Mouse (Mus musculus) layer of hippocampus, adult 18-20 months (tissue): Measurements from ENCODE around the gene Plcb1. TPM values are rescaled to one million over a fixed set of nuclear protein-coding genes. Genes with fewer than 3 reads are reported as not detected.

Experiments
- DNase-seq, 2 experiments: peaks; one replicate each; pipeline ENCODE4 v3.0.0; 2022; ENCODE audit warnings: low spot score in 2 of 2
- total RNA-seq, 2 experiments: library from RNA; stranded (reverse); gene quantifications; 2 replicates each; pipeline ENCODE4 v1.2.3; 2021

The Plcb1 gene
- total RNA-seq, 2 experiments from 2014 or later = 132 to 143 TPM

DNA sequence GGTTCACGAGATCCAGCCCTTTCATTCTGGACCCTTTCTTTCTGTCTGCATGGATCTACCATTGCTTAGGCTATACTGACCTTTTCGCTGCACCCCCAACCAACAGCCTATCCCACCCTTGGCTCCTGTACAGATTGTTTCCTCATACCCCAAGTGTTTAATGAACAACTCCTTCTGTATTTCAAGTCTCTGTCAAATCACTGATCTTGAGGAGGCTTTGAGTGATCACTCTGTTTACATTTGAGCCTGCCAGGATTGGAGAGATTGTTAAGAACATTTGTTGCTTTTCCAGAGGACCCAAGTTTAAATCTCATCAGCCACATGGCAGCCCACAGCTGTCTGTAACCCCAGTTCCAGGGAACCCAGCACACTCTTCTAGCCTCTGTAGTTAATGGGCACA is 612.1 kb downstream of the Plcb1 start:
- DNase-seq = no peak

DNA sequence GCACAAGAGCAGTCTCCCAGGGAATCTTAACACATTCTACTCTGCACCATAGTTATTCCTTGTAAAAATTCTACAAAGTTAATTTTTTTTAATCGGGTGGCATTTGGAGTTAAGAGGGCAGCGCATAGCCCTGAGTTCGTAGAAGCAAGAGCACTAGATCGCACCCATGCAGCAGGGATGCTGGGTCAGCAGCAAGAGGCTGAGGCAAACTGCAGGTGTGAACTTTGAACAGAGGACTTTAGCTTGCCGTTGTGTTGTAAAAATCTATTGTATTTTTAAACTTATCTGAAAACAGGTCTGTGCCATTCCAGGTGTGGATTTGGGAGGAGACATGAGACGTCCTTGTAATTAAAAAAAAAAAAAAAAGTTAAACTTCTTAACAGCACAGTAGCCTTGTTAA is 613.9 kb downstream of the Plcb1 start:
- no peak for DNase-seq

DNA sequence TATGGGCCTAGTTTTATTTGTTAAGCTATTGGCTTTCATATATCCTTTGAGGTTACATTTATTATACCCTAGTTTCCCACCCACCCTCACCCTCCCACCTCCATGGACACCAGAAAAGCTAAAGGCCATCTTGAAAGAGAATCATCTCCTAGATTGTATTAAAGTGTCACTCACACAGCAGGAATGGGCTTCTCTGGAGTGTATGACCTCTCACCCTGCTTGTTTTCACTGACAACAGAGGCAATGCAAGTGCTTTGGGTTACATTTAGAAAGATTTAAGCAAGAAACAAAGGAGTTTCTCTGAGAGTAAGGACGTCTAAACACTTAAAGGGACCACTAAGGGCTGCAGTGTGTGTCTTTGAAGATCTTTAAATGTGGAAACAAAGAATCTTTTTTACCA is 617.0 kb downstream of the Plcb1 start:
- DNase-seq = no peak

DNA sequence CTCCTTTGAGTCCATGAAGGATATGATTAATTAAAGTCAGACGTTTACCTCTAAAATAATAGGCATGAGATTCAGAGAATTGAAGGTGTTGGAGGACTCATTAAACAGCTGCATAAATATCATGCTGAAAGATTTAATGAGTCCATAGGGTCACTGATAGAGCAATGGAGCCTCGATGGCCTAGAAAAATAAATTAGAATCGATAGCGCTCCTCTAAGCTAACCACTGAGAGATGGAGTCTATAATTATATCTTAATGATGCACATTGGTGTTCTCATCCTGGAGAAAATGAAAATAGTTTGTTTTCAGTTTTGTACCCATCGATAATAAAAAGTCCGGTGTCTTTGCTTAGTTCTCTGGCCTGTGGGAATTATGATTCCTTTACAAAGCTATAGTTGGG is 617.5 kb downstream of the Plcb1 start:
- DNase-seq = no peak

DNA sequence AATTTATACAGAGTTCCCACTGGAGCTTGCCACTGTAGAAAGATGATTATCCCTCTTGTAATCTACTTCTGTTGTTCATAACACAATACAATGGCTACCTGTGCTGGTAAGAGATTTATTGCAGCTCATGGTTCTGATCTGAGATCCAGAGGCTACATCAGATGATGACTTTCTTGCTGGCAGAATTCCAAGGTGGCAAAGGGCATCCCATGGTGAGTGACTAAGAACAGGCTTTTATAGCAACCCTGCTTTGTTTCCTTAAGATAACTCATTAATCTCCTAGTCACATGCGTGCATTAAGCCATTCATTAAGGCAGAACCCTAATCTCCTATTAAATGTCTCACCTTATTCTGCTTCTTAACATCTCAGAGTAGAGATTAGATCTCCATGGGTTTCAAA is 618.2 kb downstream of the Plcb1 start:
- DNase-seq = no peak

DNA sequence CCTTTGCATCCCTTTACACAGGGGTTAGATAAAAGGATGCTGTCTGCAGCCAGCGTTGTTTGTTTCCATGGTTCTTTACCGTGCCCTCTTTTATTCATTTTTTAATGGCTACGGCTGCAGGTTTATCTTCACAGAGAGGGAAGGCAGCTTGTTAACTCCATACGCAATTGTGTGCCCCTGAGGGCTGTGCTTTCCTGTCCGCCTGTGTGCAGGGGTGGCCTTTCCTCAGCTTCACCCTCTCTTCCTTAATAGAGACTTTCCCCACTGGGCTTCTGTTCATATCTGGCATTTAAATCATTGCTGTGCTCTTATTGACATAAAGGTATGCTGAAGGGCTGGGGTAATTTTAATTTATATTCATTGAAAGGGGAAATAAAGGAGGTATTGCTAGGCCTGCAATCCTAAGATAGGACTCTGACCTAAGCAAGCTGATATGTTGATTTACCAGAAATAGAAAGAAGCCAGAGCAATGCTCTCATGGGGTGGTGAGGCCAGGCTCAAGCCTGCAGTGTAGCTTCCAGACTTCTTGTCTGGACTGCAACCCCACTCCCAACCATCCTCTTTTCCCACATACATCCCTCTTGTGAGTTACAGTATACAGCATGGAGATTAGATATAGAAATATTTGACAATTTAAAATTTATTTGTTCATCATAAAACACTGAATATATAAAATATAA is 623.7 kb downstream of the Plcb1 start:
- no peak for DNase-seq

DNA sequence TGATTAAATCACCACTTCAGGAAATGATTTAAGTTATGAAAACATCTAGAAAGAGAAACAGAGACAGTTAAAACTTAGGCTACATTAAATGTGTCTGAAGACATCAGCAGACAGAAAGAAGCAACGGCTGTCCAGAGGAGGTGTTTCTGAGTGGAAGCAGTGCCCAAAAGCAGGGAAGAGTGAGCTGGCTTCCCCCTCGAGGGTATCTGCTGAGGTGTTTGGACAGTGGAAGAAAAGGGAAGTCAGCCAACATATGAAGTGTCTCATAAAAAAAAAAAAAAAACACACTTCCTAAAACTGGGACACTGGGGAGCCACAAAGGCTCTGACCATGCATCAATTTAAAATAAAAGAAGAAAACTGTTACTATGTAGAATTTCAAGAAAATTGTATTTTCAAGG is 625.8 kb downstream of the Plcb1 start:
- DNase-seq = no peak

DNA sequence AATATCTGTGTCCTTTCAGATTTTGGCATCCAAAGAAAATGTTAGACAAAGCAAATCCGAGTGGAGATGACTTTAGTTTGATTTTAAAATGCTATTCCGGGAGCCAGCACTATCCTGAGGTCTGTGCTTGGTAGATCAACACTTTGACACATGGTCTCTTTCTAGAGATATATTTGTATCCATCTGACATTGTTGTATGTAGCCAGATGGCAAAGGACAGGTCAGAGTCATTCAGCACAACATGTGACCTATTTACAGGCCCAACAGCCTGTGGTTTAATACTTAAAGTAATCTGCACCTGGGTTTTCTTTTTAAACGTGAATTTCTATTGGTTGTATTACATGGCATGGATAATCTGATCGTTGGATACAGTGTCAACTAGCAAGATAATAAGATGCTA is 629.3 kb downstream of the Plcb1 start:
- DNase-seq = no peak

DNA sequence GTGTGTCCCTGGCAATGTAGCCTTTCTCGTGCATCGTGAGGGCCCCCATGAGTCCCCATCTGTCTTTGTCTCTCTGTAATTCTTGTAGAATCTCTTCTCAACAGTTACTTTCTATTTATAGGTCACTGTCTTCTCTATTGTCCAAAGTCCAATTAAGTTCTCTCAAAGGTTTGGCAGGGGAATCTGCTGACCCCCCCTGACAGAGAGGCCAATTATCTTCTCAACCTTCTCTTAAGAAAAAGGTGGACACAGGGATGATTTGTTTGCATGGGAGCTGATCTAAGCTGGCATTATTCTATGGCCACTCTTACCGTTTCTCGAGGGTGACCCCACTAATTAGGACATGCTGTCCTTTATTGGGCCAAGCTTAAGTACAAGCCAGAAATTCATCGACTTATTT is 633.4 kb downstream of the Plcb1 start:
- DNase-seq = no peak

DNA sequence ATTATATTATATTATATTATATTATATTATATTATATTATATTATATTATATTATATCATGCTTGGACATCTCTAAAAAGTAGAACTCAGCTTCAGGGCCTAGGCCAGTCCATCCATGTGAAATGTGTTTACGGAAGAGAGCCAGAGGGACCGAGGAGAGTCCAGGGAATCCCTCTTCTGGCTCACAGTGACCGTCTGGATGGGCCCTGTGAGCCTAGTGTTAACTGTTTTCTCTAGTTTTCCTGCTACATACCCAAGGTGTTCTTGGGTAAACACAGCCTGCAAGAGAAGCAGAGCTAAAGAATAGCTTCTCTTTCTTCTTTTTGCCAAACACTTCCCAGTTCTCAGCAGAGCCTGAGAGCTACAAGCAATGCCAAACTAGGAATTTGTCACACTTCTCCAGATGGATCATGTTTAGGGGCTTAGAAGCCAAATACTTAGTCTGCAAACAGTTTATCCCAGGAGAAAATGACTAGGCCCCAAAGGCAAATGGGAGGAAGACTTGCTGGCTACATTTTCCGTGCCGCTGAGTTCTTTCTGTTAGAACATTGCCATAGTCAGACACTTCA is 649.2 kb downstream of the Plcb1 start:
- DNase-seq = no peak

DNA sequence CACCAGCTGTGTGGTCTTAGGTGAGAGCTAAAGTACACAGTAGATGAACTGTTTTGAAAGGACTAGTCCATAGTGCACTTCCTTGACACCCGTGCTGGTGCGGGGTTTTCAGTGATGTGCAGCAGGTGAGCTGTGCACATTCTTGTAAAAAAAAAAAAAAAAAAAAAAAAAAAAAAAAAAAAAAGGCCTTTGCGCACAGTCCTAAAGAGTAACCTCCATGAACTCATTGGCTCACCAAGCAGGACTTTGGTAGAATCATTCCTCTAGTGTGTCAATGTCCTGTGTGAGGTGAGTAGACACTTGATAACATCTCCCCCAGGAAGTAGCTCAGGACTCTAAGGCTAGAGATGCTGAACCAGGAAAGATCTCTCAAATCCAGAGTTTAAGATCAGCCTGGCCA is 653.2 kb downstream of the Plcb1 start:
- DNase-seq = no peak

DNA sequence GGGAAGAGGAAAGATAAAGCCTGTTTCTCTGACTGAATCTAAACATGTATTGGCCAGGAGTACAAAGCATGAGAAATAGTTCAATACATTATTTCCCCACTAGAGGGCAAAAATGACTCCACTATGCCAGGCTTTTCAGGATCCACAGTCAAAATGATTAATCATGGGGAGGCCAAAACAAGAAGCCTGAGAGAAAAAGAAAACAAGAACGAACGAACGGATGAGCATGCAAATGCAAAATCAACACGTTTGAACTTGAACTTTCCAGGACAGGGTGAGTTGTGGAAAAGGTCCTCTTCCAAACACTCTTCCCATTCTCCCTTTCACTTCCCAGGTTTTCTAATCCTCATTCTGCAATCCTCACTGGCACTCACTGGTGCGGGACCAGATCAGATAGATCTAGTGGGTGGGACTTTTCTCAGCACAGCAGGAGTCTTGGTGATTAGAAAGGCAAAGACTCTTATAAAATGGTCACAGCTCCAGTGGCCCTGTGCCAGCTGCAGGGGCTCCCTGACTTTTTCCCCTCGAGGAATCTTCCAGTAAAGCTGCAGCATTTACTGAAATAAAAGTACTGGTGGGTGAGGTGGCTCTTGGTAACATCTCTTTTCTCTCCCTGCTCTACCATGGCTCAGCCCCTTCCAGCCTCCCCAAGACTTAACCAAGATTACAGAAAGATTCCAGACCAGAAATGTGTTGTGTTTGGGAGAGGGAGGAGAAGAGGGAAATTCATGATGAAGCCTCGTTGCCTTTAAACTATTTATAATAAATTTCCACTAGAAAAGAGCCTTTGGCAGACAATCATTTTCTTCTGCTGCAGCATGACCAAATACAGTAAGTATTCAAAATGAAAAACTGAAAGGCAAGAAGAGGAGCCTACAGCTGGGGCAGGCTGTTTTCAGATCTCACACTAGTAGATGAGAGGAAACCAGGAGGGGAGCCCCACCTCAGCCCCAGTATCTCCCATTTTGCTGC is 654.0 kb downstream of the Plcb1 start:
- peak in 1 of 2 experiments; percentile 65 for DNase-seq

DNA sequence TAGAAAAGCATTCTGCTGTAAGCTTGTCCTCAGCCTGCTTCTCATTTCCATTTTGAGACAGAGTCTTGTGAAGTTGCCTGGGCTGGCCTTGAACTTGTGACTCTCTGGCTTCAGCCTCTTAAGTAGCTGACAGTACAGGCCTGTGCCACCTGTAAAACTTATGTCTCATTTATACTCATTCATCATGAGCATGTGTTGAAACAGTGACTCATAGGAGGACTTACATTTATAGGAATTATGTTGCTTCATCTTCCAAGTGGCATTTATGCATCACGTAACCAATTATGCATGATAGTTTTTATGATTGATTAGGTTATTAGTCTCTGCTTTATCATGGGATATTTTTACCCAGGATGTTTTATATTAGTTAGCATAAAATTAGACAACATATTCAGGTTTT is 667.7 kb downstream of the Plcb1 start:
- no peak for DNase-seq

DNA sequence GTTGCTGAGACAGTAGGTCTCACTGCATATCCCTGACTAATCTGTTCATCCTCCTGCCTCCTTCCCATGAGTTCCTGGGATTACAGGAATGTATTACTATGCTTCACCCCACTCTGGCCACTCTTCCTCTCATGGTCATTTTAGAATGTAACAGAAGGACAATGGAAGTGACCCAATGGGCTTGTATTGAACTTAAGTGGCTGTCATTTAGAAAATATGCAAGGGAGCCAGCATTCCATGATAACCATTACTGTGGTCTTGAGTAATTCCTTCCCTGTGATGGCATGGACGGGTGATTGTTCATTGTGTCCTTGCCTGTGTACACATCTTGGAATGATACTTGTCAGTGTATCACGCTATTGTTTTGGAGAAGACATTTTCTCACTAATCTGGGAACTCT is 668.1 kb downstream of the Plcb1 start:
- no peak for DNase-seq

DNA sequence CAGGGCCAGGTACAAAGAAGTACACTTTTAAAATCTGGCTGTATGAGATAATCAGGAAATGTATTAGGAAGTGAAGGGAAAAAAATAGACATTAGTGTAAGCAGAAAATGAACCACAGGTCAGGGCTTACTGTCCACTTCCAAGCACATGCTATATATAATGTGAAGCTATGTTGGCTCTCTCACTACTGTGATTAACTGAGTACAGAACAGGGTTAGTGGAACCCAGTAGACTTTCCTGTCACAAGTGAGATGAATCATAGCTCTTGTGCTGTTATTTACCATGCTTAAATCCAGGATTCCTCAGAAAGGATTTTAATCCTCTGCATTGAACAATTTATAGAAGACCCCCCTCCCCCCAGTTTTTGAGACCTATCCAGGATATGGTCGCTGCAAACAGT is 668.6 kb downstream of the Plcb1 start:
- no peak for DNase-seq

DNA sequence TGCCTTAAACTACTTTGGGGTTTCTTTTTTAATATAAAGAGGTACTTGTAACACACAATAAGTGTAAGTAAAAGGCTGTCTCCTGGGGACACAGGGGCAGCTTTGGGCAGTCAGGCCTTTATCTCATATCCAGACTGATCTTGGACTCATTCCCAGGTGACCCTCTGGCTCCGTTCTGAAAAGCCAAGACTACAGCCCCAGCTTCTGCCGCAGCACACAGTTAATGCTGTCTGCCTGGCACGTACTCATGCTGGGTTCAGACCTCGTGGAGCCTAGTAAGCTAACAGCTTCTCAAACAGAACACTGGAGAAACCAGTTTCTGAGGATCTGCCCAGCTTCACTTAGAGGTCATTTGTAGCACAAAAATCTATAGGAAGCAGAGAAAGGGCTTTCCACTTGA is 682.0 kb downstream of the Plcb1 start:
- DNase-seq = no peak

DNA sequence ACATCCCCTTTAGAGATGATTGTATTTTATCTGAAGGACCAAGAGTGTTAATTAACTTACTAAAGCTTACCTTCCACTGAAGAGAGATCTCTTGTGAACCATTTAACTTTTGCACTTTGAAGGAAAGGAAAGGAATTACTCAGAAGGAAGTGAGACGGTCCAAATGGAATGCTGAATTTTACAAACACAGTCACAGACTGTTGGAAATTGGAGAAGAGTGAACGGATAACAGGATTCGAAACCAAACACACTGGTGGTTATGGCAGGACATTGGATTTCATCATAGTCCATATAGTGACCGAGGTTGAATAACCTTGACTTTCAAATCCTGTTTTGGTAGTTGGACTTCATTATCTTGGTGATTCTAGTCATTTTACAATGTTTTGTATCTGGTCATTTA is 688.2 kb downstream of the Plcb1 start:
- DNase-seq = no peak

DNA sequence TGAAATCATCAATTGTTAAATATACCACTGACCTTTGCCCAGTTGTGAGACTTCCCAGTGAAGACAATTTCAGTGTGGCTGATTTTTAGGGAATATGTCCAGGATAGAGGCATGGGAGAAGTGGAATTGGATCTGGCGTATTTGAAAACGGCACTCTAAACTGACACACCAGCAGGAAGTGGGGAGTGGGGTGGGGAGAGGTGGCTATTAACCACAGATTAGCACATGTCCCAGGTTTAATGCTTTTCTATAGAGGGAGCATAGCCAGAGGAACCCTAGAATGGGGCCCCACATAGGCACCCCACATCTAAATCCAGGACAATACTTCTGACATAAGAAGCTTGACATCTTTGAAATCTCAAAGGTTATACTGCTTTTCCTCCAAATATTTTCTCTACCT is 699.4 kb downstream of the Plcb1 start:
- no peak for DNase-seq

DNA sequence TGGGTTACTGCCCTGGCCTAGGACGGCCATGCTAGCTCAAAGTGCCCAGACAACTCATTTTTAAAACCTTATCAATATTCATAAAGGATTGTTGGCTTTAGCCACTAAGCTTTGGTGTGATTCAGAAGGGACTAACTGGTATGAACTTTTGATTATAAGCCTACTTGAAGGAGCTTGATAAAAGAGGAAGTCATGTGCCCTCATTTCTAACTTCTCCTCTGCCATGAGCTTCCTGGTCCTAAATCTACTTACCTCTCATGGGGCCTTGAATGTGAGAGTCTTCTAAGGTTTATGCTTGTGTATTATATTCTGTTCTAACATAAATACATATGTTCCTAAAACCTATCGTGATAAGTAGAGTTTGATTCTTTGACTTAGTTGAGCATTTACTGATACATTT is 702.4 kb downstream of the Plcb1 start:
- no peak for DNase-seq

DNA sequence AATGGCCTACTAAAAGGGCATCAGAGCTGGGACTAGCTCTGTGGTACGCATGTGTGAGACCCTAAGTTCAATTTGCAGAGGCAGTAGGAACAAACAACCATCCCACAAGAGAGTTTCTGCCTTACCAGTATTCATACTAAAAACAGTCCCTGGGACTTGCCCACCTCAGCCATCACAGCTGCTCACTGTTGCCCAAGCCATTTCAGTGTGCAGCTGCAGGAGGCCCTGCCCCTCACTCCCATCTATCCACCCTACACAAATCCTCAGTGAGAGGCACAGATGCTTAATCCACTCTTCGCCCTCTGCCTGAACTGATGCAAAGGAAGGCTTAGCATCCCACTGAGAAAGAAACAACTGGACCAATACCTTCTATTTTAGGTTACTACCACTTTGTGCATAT is 703.3 kb downstream of the Plcb1 start:
- DNase-seq = no peak

DNA sequence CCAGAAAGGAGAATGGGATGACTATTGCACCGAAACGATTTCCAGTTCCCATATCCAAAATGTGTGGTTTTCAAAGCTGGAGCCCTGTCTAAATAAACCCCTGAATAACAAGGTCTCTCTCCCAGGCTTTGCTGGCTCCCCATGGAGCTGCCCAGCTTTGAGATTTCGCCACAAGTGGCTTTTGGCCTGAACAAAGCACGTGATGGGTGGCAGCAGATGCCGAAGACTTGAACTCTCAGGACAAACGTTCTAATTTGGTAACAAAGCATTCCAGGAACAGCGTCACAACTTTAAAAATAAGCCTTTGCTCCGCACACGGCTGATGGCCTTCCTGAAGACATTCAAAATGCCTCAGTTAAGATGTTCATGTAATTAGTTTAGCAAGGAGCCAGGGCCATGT is 706.9 kb downstream of the Plcb1 start:
- no peak for DNase-seq

DNA sequence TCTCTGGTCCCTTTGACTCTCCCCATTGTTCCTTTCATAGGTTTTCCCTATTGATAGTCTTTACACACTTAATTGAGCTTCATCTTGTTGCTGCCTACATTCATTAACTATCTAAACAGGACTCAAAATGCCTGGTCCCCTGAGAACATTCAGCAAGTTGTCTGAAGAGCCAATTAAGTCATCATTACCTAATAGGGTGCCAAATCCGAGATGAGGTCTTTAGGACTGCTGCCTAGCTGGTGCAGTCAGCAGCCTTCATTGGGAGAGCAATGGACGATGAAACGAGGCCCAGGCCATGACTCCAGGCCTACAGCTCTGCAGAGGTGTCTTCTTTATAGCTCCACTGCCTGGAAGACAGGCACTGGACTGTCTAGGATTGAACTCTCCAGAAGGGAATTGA is 710.7 kb downstream of the Plcb1 start:
- no peak for DNase-seq
